Mouse (Mus musculus) MEL (cell line): ENCODE measurements at regions not wholly inside any gene's neighbourhood (a gene's known extent, or its start where the extent isn't known, plus 50 kb on each side); places are given as distances from the start of the nearest gene placed in this dataset.

ENCODE experiments used
- DNase-seq: peaks from one replicate; pipeline ENCODE4 v3.0.0; 2011; ENCODE audit warnings: low read depth, low spot score
- H3K27ac ChIP-seq: 2 replicates; pipeline ENCODE4 v1.5.1; 2012; ENCODE audit warnings: low read depth, mild to moderate bottlenecking, control low read depth, low read length, moderate library complexity; ENCODE audit not compliant: control insufficient read depth
- H3K27me3 ChIP-seq, 2 experiments: fragments of 150-350 bp in 1 of 2; sonication (generic) in 1 of 2; 2 replicates each; pipeline ENCODE4 v1.6.1; 2012; ENCODE audit warnings: low read length in 2 of 2, mild to moderate bottlenecking in 2 of 2, improper control_type of control experiment in 1 of 2, moderate library complexity in 1 of 2; ENCODE audit not compliant: insufficient read depth in 2 of 2, control insufficient read depth in 1 of 2
- H3K36me3 ChIP-seq, 2 experiments: 2 replicates each; pipeline ENCODE4 v1.6.1; 2012 to 2014; ENCODE audit warnings: low read length in 2 of 2, improper control_type of control experiment in 1 of 2, inconsistent platforms in 1 of 2, mild to moderate bottlenecking in 1 of 2; ENCODE audit not compliant: insufficient read depth in 2 of 2, control insufficient read depth in 1 of 2
- H3K4me1 ChIP-seq, 2 experiments: fragments of 150-350 bp in 1 of 2; sonication (generic) in 1 of 2; 2 replicates each; pipeline ENCODE4 v1.6.1; 2012; ENCODE audit warnings: low read length in 2 of 2, improper control_type of control experiment in 1 of 2, mild to moderate bottlenecking in 1 of 2; ENCODE audit not compliant: insufficient read depth in 2 of 2, control insufficient read depth in 1 of 2
- H3K4me3 ChIP-seq, 2 experiments: fragments of 150-350 bp in 1 of 2; sonication (generic) in 1 of 2; 2 replicates each; pipeline ENCODE4 v1.5.1; 2012; ENCODE audit warnings: low read depth in 2 of 2, low read length in 2 of 2, mild to moderate bottlenecking in 2 of 2, moderate library complexity in 2 of 2, control low read depth in 1 of 2, improper control_type of control experiment in 1 of 2; ENCODE audit not compliant: control insufficient read depth in 1 of 2, insufficient read depth in 1 of 2
- H3K79me2 ChIP-seq: 2 replicates; pipeline ENCODE4 v1.6.1; 2012; ENCODE audit warnings: mild to moderate bottlenecking, low read length, moderate library complexity; ENCODE audit not compliant: control insufficient read depth, poor library complexity, insufficient read depth
- H3K9ac ChIP-seq: 2 replicates; pipeline ENCODE4 v1.6.1; 2012; ENCODE audit warnings: low read depth, mild to moderate bottlenecking, control low read depth, low read length, moderate library complexity; ENCODE audit not compliant: control insufficient read depth, poor library complexity, severe bottlenecking
- H3K9me3 ChIP-seq: fragments of 150-350 bp; sonication (generic); replicated peaks from 2 replicates; pipeline ENCODE4 v1.6.1; 2012; ENCODE audit warnings: mild to moderate bottlenecking, low read length, improper control_type of control experiment, moderate library complexity; ENCODE audit not compliant: insufficient read depth
- CHD2 ChIP-seq: IDR thresholded peaks from 2 replicates; pipeline ENCODE4 v1.6.1; 2011; ENCODE audit warnings: low read length, improper control_type of control experiment
- CTCF ChIP-seq, 3 experiments: IDR thresholded peaks in 2 of 3; conservative IDR thresholded peaks in 1 of 3; 2 replicates each; pipeline ENCODE4 v1.5.1; 2011 to 2012; ENCODE audit warnings: low read length in 3 of 3, low read depth in 2 of 3, mild to moderate bottlenecking in 2 of 3, improper control_type of control experiment in 1 of 3, inconsistent platforms in 1 of 3, mixed read lengths in 1 of 3, moderate library complexity in 1 of 3; ENCODE audit not compliant: control insufficient read depth in 1 of 3, insufficient read depth in 1 of 3, poor library complexity in 1 of 3, severe bottlenecking in 1 of 3
- EP300 ChIP-seq, 2 experiments: IDR thresholded peaks; 2 replicates each; pipeline ENCODE4 v1.6.1; 2011; ENCODE audit warnings: improper control_type of control experiment in 2 of 2, low read length in 2 of 2, low read depth in 1 of 2, mild to moderate bottlenecking in 1 of 2
- GABPA ChIP-seq: IDR thresholded peaks from 2 replicates; pipeline ENCODE4 v1.6.1; 2012; ENCODE audit warnings: low read depth, mild to moderate bottlenecking, inconsistent platforms, low read length, improper control_type of control experiment, moderate library complexity
- GATA1 ChIP-seq: IDR thresholded peaks from 2 replicates; pipeline ENCODE4 v1.6.1; 2011; ENCODE audit warnings: low read depth, low read length, improper control_type of control experiment
- HCFC1 ChIP-seq: IDR thresholded peaks from 2 replicates; pipeline ENCODE4 v1.6.1; 2012; ENCODE audit warnings: low read depth, mild to moderate bottlenecking, inconsistent platforms, low read length, improper control_type of control experiment, moderate library complexity
- KAT2A ChIP-seq: conservative IDR thresholded peaks from 2 replicates; pipeline ENCODE4 v1.6.1; 2012; ENCODE audit warnings: low read depth, low read length, improper control_type of control experiment, inconsistent platforms
- MAFK ChIP-seq: IDR thresholded peaks from 2 replicates; pipeline ENCODE4 v1.6.1; 2011; ENCODE audit warnings: low read depth, mild to moderate bottlenecking, low read length, improper control_type of control experiment, borderline replicate concordance
- MEF2A ChIP-seq: IDR thresholded peaks from 2 replicates; pipeline ENCODE4 v1.6.1; 2014; ENCODE audit warnings: low read depth, mild to moderate bottlenecking, inconsistent platforms, low read length, improper control_type of control experiment; ENCODE audit not compliant: poor library complexity, insufficient replicate concordance, severe bottlenecking; ENCODE audit errors: extremely low read depth
- MXI1 ChIP-seq: IDR thresholded peaks from 2 replicates; pipeline ENCODE4 v1.6.1; 2011; ENCODE audit warnings: mild to moderate bottlenecking, low read depth, low read length, improper control_type of control experiment
- MYB ChIP-seq: IDR thresholded peaks from 2 replicates; pipeline ENCODE4 v1.6.1; 2011; ENCODE audit warnings: mild to moderate bottlenecking, low read depth, low read length, improper control_type of control experiment
- MYC ChIP-seq: IDR thresholded peaks from 2 replicates; pipeline ENCODE4 v1.6.1; 2011; ENCODE audit warnings: low read depth, mild to moderate bottlenecking, low read length, improper control_type of control experiment, moderate library complexity
- NELFE ChIP-seq: IDR thresholded peaks from 2 replicates; pipeline ENCODE4 v1.6.1; 2011; ENCODE audit warnings: low read depth, low read length, improper control_type of control experiment
- NRF1 ChIP-seq: IDR thresholded peaks from 2 replicates; pipeline ENCODE4 v1.6.1; 2014; ENCODE audit warnings: low read depth, mild to moderate bottlenecking, inconsistent platforms, low read length, improper control_type of control experiment, moderate library complexity; ENCODE audit not compliant: poor library complexity, insufficient read depth, severe bottlenecking
- POLR2AphosphoS2 ChIP-seq: IDR thresholded peaks from 2 replicates; pipeline ENCODE4 v1.6.1; 2011; ENCODE audit warnings: low read length, improper control_type of control experiment
- POLR2AphosphoS5 ChIP-seq: IDR thresholded peaks from 2 replicates; pipeline ENCODE4 v1.6.1; 2012; ENCODE audit warnings: low read depth, borderline replicate concordance, mild to moderate bottlenecking, inconsistent platforms, low read length, moderate library complexity, mixed read lengths
- RAD21 ChIP-seq: IDR thresholded peaks from 2 replicates; pipeline ENCODE4 v1.6.1; 2011; ENCODE audit warnings: mild to moderate bottlenecking, low read depth, low read length, improper control_type of control experiment
- RCOR1 ChIP-seq: IDR thresholded peaks from 2 replicates; pipeline ENCODE4 v1.6.1; 2012; ENCODE audit warnings: low read depth, mild to moderate bottlenecking, inconsistent platforms, low read length, improper control_type of control experiment
- TCF12 ChIP-seq: IDR thresholded peaks from 2 replicates; pipeline ENCODE4 v1.6.1; 2014; ENCODE audit warnings: low read depth, mild to moderate bottlenecking, inconsistent platforms, low read length, improper control_type of control experiment, moderate library complexity
- UBTF ChIP-seq: IDR thresholded peaks from 2 replicates; pipeline ENCODE4 v1.6.1; 2012; ENCODE audit warnings: low read depth, mild to moderate bottlenecking, inconsistent platforms, low read length, improper control_type of control experiment, moderate library complexity, borderline replicate concordance; ENCODE audit not compliant: insufficient read depth
- USF1 ChIP-seq: IDR thresholded peaks from 2 replicates; pipeline ENCODE4 v1.6.1; 2014; ENCODE audit warnings: low read depth, mild to moderate bottlenecking, inconsistent platforms, low read length, improper control_type of control experiment, moderate library complexity
- USF2 ChIP-seq, 2 experiments: IDR thresholded peaks; 2 replicates each; pipeline ENCODE4 v1.6.1; 2011 to 2012; ENCODE audit warnings: improper control_type of control experiment in 2 of 2, low read length in 2 of 2, borderline replicate concordance in 1 of 2, inconsistent platforms in 1 of 2, low read depth in 1 of 2, mild to moderate bottlenecking in 1 of 2; ENCODE audit not compliant: insufficient read depth in 1 of 2
- ZKSCAN1 ChIP-seq: IDR thresholded peaks from 2 replicates; pipeline ENCODE4 v1.6.1; 2012; ENCODE audit warnings: low read depth, mild to moderate bottlenecking, inconsistent platforms, low read length, improper control_type of control experiment, moderate library complexity
- ZNF384 ChIP-seq: IDR thresholded peaks from 2 replicates; pipeline ENCODE4 v1.6.1; 2012; ENCODE audit warnings: low read depth, mild to moderate bottlenecking, inconsistent platforms, low read length, improper control_type of control experiment

DNA sequence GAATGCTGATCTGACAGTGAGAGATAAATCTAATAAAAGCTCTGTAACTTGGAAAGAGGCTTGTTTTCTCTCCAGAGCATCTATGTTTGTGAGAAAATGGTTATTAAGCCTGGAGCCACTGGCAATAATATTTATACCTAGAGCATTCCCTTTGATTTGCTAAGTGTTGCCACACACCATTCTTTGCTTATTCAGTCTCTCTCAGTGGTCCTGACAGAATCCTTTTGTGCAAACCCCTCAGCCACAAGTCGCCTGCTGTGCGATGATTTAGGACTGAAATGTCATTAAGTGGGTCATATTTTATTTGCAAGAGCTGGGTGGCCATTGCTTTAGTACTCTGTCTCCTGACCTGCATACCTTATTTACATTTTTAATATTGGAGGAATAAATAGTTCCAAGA lies 160.7 kb downstream of the Trmt11 start:
- Histone ChIP-seq H3K9ac (no peak overlapping the region), H3K79me2 (no peaks in the 10 kb centered on the region), H3K27ac (no peak overlapping the region), H3K36me3 (no peaks in the 10 kb centered on the region), H3K9me3 (no peaks in the 10 kb centered on the region), H3K4me3 (no peak overlapping the region), H3K27me3 (no peaks in the 10 kb centered on the region), H3K4me1 (no peaks in the 10 kb centered on the region)
- DNase-seq = no peak
- TF ChIP-seq KAT2A (no peak), USF1 (no peak), CHD2 (no peak), RAD21 (no peak), MXI1 (no peak), CTCF (IDR thresholded peaks at IDR 0.05 in 2 of 3, conservative IDR thresholded peaks at IDR 0.05 in 1 of 3; ENCODE audit: control insufficient read depth in 1 of 3, insufficient read depth in 1 of 3, low read depth in 2 of 3, low read length in 3 of 3, poor library complexity in 1 of 3, severe bottlenecking in 1 of 3) (no peak), ZNF384 (no peak), TCF12 (no peak), NRF1 (no peak), EP300 (IDR thresholded peaks at IDR 0.05; ENCODE audit: low read depth in 1 of 2, low read length in 2 of 2) (no peak), UBTF (no peak), NELFE (no peak), MYC (no peak), POLR2AphosphoS5 (no peak), RCOR1 (no peak)

DNA sequence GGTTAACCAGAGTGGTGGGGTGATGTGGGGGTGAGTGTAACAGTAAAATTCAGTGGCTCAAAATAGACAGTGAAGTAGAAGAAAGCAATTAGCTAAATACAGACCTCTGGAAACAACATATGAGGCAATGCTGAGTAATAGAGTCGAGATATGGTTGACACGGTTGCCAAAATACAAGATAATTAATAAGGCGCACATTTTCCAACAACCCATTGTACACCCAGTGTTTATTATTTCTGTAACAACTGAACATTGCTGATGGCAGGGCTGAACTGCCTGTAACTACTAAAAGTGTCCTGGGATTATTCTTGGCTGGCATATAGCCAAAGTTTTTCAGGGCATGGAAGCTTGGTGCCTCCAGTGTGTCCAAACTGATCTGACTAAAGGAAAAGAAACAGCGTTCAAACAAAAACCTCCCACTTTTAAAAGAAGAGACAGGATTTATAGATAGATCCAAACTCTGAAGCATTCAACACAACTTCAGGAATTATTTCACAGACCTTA lies 174.1 kb downstream of the Trmt11 start:
- Histone ChIP-seq H3K36me3 (no peaks in the 10 kb centered on the region), H3K9me3 (no peaks in the 10 kb centered on the region), H3K27ac (no peak overlapping the region), H3K79me2 (no peaks in the 10 kb centered on the region), H3K27me3 (peaks cover 2% of the 10 kb centered on the region in 2 experiments; a peak in 1 of 4 replicates), H3K4me1 (no peaks in the 10 kb centered on the region)
- TF ChIP-seq UBTF (no peak), KAT2A (no peak), TCF12 (no peak), NRF1 (no peak), MEF2A (no peak), CTCF (IDR thresholded peaks at IDR 0.05 in 2 of 3, conservative IDR thresholded peaks at IDR 0.05 in 1 of 3; ENCODE audit: control insufficient read depth in 1 of 3, insufficient read depth in 1 of 3, low read depth in 2 of 3, low read length in 3 of 3, poor library complexity in 1 of 3, severe bottlenecking in 1 of 3) (no peak), GABPA (no peak), MYB (no peak), POLR2AphosphoS2 (no peak), EP300 (IDR thresholded peaks at IDR 0.05; ENCODE audit: low read depth in 1 of 2, low read length in 2 of 2) (no peak), RCOR1 (no peak), HCFC1 (no peak), USF2 (IDR thresholded peaks at IDR 0.05; ENCODE audit: borderline replicate concordance in 1 of 2, insufficient read depth in 1 of 2, low read depth in 1 of 2, low read length in 2 of 2) (no peak), GATA1 (no peak), ZNF384 (no peak), MXI1 (no peak), ZKSCAN1 (no peak), MAFK (no peak)
- TF ChIP-seq, all 39 proteins: peak for 0
- H3K4me3 ChIP-seq = no peak overlapping the region
- no peak for DNase-seq
- no peak overlapping the region for H3K9ac ChIP-seq
